Mouse (Mus musculus) small intestine, adult 2 months (tissue): ENCODE measurements at regions not wholly inside any gene's neighbourhood (a gene's known extent, or its start where the extent isn't known, plus 50 kb on each side); places are given as distances from the start of the nearest gene placed in this dataset.

Experiments used
- CTCF ChIP-seq: fragments of 200-500 bp; IDR thresholded peaks from 2 replicates; pipeline ENCODE4 v1.5.1; 2012; ENCODE audit warnings: low read depth, mild to moderate bottlenecking, control low read depth, inconsistent platforms, low read length, moderate library complexity, mixed read lengths; ENCODE audit not compliant: insufficient replicate concordance, insufficient read length; ENCODE audit errors: extremely low read depth
- POLR2A ChIP-seq: fragments of 200-500 bp; IDR thresholded peaks from 2 replicates; pipeline ENCODE4 v1.6.1; 2012; ENCODE audit warnings: low read depth, mild to moderate bottlenecking, control low read depth, inconsistent platforms, low read length, moderate library complexity

DNA sequence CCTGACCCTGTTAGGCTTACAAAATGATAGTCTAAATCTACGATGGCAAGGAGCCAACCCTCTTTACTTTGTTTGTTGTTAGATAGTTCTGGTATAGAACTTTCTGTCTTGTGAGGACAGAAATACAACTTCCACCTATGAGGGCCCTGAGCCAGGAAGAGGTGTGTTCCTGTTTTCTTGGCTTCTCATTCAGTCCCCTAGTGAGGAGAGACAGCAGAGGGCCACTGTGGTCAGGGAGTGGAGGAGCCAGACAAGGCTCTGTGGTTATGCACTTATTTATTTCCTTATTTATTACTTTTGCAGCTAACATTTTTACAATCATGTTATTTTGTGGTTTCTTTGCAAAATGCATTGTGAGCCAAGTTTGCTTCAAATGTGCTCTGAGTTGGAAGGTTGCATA, 202.9 kb upstream of the Tprg start:
- TF ChIP-seq POLR2A (no peak), CTCF (no peak)
